Comparison of ENCODE assay signal across 25 mouse cellular contexts in genomic region chr3:40666861-40667719, GRCm38 (mm10). TPM values are rescaled to one million over a fixed set of nuclear protein-coding genes. Genes with fewer than 3 reads are reported as not detected.
DNase-seq lines count a peak whose midpoint lies in the region; ATAC-seq and TF ChIP-seq lines count a peak whose summit lies in the region.
"Had no signal": no experiment of that assay in that cellular context is flagged by ENCODE, and none has a peak within 500 bp of the region (broad histone marks: within the 10 kb centered on the region; RNA-seq: fewer than 3 reads in every experiment).

No protein-coding gene starts in this region.

- H3K9me3 ChIP-seq in hindbrain, postnatal 0 days (ENCODE audit: low read length), result no peaks in the 10 kb centered on the region
- H3K9me3 ChIP-seq in hindbrain, embryonic 10.5 days, result no peaks in the 10 kb centered on the region
- H3K9me3 ChIP-seq in forebrain, embryonic 11.5 days (ENCODE audit: control insufficient read depth, low read length), result no peaks in the 10 kb centered on the region
- H3K9me3 ChIP-seq in forebrain, postnatal 0 days (ENCODE audit: low read length), result no peaks in the 10 kb centered on the region
- no peaks in the 10 kb centered on the region for H3K9me3 ChIP-seq in limb, embryonic 10.5 days (replicated peaks)
- H3K9me3 ChIP-seq: limb, embryonic 12.5 days; liver, embryonic 12.5 days; midbrain, embryonic 10.5 days; neural tube, embryonic 15.5 days had no signal

- H3K27ac ChIP-seq in hindbrain, postnatal 0 days, result no peak overlapping the region
- no peak overlapping the region for H3K27ac ChIP-seq in hindbrain, embryonic 10.5 days
- no peak overlapping the region for H3K27ac ChIP-seq in forebrain, embryonic 11.5 days (ENCODE audit: low read depth, low read length)
- H3K27ac ChIP-seq in forebrain, postnatal 0 days (ENCODE audit: low read depth, low read length), result no peak overlapping the region
- H3K27ac ChIP-seq in limb, embryonic 10.5 days, result 0 out of 2 replicates have a peak overlapping the region, but pooled peaks have one; percentile 43
- H3K27ac ChIP-seq: gastrocnemius, adult 2 months; limb, embryonic 12.5 days; liver, embryonic 12.5 days; midbrain, embryonic 10.5 days; neural tube, embryonic 15.5 days had no signal

- WGBS in hindbrain, postnatal 0 days, result 64% methylated on average over 8 of the region's 8 CpGs
- WGBS in hindbrain, embryonic 10.5 days, result 86% methylated on average over 8 of the region's 8 CpGs
- 80% methylated on average over 8 of the region's 8 CpGs for WGBS in forebrain, embryonic 11.5 days
- WGBS in forebrain, postnatal 0 days, result 28% methylated on average over 8 of the region's 8 CpGs
- 69% methylated on average over 8 of the region's 8 CpGs for WGBS in limb, embryonic 10.5 days

- no peak overlapping the region for H3K4me3 ChIP-seq in hindbrain, postnatal 0 days (ENCODE audit: low read length)
- no peak overlapping the region for H3K4me3 ChIP-seq in hindbrain, embryonic 10.5 days
- no peak overlapping the region for H3K4me3 ChIP-seq in forebrain, embryonic 11.5 days (ENCODE audit: low read depth, low read length)
- H3K4me3 ChIP-seq in forebrain, postnatal 0 days (ENCODE audit: low read depth, low read length), result no peak overlapping the region
- no peak overlapping the region for H3K4me3 ChIP-seq in limb, embryonic 10.5 days
- H3K4me3 ChIP-seq: gastrocnemius, adult 2 months; limb, embryonic 12.5 days; liver, embryonic 12.5 days; midbrain, embryonic 10.5 days; neural tube, embryonic 15.5 days had no signal

- no peak for TF ChIP-seq CTCF in hindbrain, postnatal 0 days (IDR thresholded peaks at IDR 0.05; ENCODE audit: low read depth)
- TF ChIP-seq CTCF in forebrain, postnatal 0 days (IDR thresholded peaks at IDR 0.05; ENCODE audit: low read depth), result no peak

- no peaks in the 10 kb centered on the region for H3K27me3 ChIP-seq in hindbrain, postnatal 0 days (ENCODE audit: insufficient read depth, low read length)
- no peaks in the 10 kb centered on the region for H3K27me3 ChIP-seq in hindbrain, embryonic 10.5 days (ENCODE audit: insufficient read depth, poor library complexity, severe bottlenecking)
- H3K27me3 ChIP-seq in forebrain, embryonic 11.5 days (ENCODE audit: control insufficient read depth, insufficient read depth, low read length), result no peaks in the 10 kb centered on the region
- H3K27me3 ChIP-seq in forebrain, postnatal 0 days (ENCODE audit: insufficient read depth, low read length), result no peaks in the 10 kb centered on the region
- H3K27me3 ChIP-seq in limb, embryonic 10.5 days (ENCODE audit: low read depth, poor library complexity, severe bottlenecking), result no peaks in the 10 kb centered on the region
- H3K27me3 ChIP-seq: limb, embryonic 12.5 days; liver, embryonic 12.5 days; neural tube, embryonic 15.5 days; Patski had no signal

- H3K36me3 ChIP-seq in hindbrain, postnatal 0 days (ENCODE audit: insufficient read depth, low read length), result 0 out of 2 replicates have a peak, but pooled peaks cover 3% of the 10 kb centered on the region
- H3K36me3 ChIP-seq in hindbrain, embryonic 10.5 days, result peaks cover 54% of the 10 kb centered on the region
- H3K36me3 ChIP-seq in forebrain, embryonic 11.5 days (ENCODE audit: control insufficient read depth, insufficient read depth, low read length), result no peaks in the 10 kb centered on the region; the same call in 1 of the 2 replicates
- H3K36me3 ChIP-seq in forebrain, postnatal 0 days (ENCODE audit: insufficient read depth), result 0 out of 2 replicates have a peak, but pooled peaks cover 3% of the 10 kb centered on the region
- H3K36me3 ChIP-seq in limb, embryonic 10.5 days, result peaks cover 28% of the 10 kb centered on the region
- H3K36me3 ChIP-seq: liver, embryonic 12.5 days had no signal

- H3K4me2 ChIP-seq in hindbrain, postnatal 0 days (ENCODE audit: low read depth, low read length), result no peak overlapping the region
- no peak overlapping the region for H3K4me2 ChIP-seq in forebrain, embryonic 11.5 days (ENCODE audit: low read depth, low read length, severe bottlenecking)
- H3K4me2 ChIP-seq in forebrain, postnatal 0 days (ENCODE audit: low read depth), result no peak overlapping the region
- H3K4me2 ChIP-seq: heart, embryonic 11.5 days; limb, embryonic 12.5 days; liver, embryonic 12.5 days; neural tube, embryonic 15.5 days had no signal

- H3K4me1 ChIP-seq in hindbrain, postnatal 0 days (ENCODE audit: insufficient read depth, low read length), result no peaks in the 10 kb centered on the region
- no peaks in the 10 kb centered on the region for H3K4me1 ChIP-seq in hindbrain, embryonic 10.5 days (replicated peaks)
- no peaks in the 10 kb centered on the region for H3K4me1 ChIP-seq in forebrain, embryonic 11.5 days (replicated peaks; ENCODE audit: control insufficient read depth, insufficient read depth, low read length)
- no peaks in the 10 kb centered on the region for H3K4me1 ChIP-seq in forebrain, postnatal 0 days (ENCODE audit: insufficient read depth)
- peaks cover 19% of the 10 kb centered on the region for H3K4me1 ChIP-seq in limb, embryonic 10.5 days
- H3K4me1 ChIP-seq: limb, embryonic 12.5 days; midbrain, embryonic 10.5 days; neural tube, embryonic 15.5 days had no signal

- ATAC-seq in hindbrain, postnatal 0 days, result 0 out of 2 replicates have a peak, but pooled peaks have one; percentile 12
- 0 out of 2 replicates have a peak, but pooled peaks have one; percentile 10 for ATAC-seq in forebrain, embryonic 11.5 days (replicated peaks; ENCODE audit: low FRiP score)
- peak; percentile 66 for ATAC-seq in forebrain, postnatal 0 days
- ATAC-seq: intestine, postnatal 0 days; liver, embryonic 12.5 days; Patski had no signal

- no peak overlapping the region for H3K9ac ChIP-seq in hindbrain, postnatal 0 days (replicated peaks; ENCODE audit: low read length)
- H3K9ac ChIP-seq in forebrain, embryonic 11.5 days (ENCODE audit: low read length), result no peak overlapping the region
- no peak overlapping the region for H3K9ac ChIP-seq in forebrain, postnatal 0 days
- H3K9ac ChIP-seq: limb, embryonic 12.5 days; liver, embryonic 12.5 days; neural tube, embryonic 15.5 days had no signal

- no peak for DNase-seq in hindbrain, postnatal 0 days (ENCODE audit: low spot score)
- no peak for DNase-seq in hindbrain, embryonic 10.5 days (ENCODE audit: low spot score)
- no peak for DNase-seq in forebrain, embryonic 11.5 days (ENCODE audit: low spot score)
- DNase-seq in forebrain, postnatal 0 days, result peak; percentile 29
- no peak for DNase-seq in limb, embryonic 10.5 days (ENCODE audit: low spot score)
- DNase-seq in kidney, adult 8-10 months, result no peak
- no peak for DNase-seq in c-Kit-positive CD71-positive TER-119-positive erythroid progenitor cells, embryonic 14.5 days (ENCODE audit: low spot score)
- no peak for DNase-seq in gastrocnemius, postnatal 10 days
- DNase-seq: lung, adult 18-20 months; lung, postnatal 10 days; right cerebral cortex, adult 18-20 months; right cerebral cortex, postnatal 4 days; thymus, postnatal 14 days had no signal

RNA-seq across cellular contexts. Expression of gene Slc25a31, which starts 41.6 kb away (rescaled TPM):
- total RNA-seq in hindbrain, postnatal 0 days (2014; rRNA removed), result 0.05 TPM in 1 of 2 replicates, not detected in the other
- polyA plus RNA-seq in hindbrain, postnatal 0 days (2015; fragmentation: Nextera tagmentation; extraction: Ambion mirVana), result 0.28 and 0.43 TPM in 2 replicates
- 0.09 and 0.12 TPM in 2 replicates for polyA plus RNA-seq in hindbrain, embryonic 10.5 days (2016; fragmentation: Nextera tagmentation; extraction: Ambion mirVana)
- 0.11 TPM in 1 of 2 replicates, not detected in the other for polyA plus RNA-seq in forebrain, embryonic 11.5 days (2014; fragmentation: Nextera tagmentation; extraction: Ambion mirVana)
- 0.05 and 0.08 TPM in 2 replicates for total RNA-seq in forebrain, postnatal 0 days (2014; rRNA removed)
- polyA plus RNA-seq in forebrain, postnatal 0 days (2015; fragmentation: Nextera tagmentation; extraction: Ambion mirVana), result 0.13 and 0.16 TPM in 2 replicates
- polyA plus RNA-seq in limb, embryonic 10.5 days (2016; fragmentation: Nextera tagmentation; extraction: Ambion mirVana), result 0.26 and 0.34 TPM in 2 replicates
- total RNA-seq in gastrocnemius, postnatal 10 days (2021), result not detected
- total RNA-seq: adrenal gland, adult 18-20 months; common myeloid progenitor, adult 5-6 weeks; gastrocnemius, adult 2 months had no signal
- polyA plus RNA-seq: intestine, postnatal 0 days; large intestine, adult 2 months; Patski; stomach, embryonic 14.5 days had no signal

Comparison
In these comparisons a context has a peak if more than half of its experiments do, and no peak if none do; other contexts are left out.
1. ATAC-seq: peak in every context shown above with its lines; median percentile 66 in forebrain, postnatal 0 days; 12 in hindbrain, postnatal 0 days; 10 in forebrain, embryonic 11.5 days.